Mouse (Mus musculus): Measurements from ENCODE around the gene Klhl3.

DNA sequence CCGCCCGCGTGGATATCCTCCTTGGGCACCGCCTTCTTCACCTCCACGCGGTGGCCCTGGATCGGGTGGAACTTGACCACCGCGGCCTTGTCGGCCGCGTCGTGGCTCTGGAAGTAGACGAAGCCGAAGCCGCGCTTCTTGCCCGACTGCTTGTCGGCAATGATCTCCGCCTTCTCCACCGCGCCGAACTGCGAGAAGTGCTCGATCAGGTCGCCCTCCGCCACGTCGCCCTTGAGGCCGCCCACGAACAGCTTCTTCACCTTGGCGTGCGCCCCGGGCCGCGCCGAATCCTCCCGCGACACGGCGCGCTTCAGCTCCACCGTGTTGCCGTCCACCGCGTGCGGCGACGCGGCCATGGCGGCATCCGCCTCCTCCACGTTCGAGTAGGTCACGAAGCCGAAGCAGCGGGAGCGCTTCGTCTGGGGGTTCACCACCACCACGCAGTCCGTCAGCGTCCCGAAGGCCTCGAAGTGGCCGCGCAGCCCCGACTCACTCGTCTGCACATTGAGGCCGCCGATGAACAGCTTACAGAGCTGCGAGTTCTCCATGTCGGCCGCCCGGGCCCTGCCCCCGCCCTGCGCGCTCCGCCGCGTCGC, 14.5 kb upstream of the Klhl3 start:
- TF ChIP-seq EP300 (optimal IDR thresholded peaks at IDR 0.05) (no peak), CTCF (IDR thresholded peaks at IDR 0.05; ENCODE audit: low read depth) (no peak)
